Mouse (Mus musculus): ENCODE measurements around the gene Gpsm3. TPM values are rescaled to one million over a fixed set of nuclear protein-coding genes. Genes with fewer than 3 reads are reported as not detected.

Gene Gpsm3
- polyA plus RNA-seq, 1 experiment from 2014 or later, result 167 TPM

- 2% methylated on average over 25 of the region's 30 CpGs for WGBS (ENCODE audit: missing documents)
- peak within 1 kb of the TSS; percentile 86 for H3K4me3 ChIP-seq (ENCODE audit: inconsistent target)
These were observed 13.9 kb downstream of the Gpsm3 start, which contains the start of gene Rnf5 for GRCm38 (mm10) chr17:34603375-34604060. Gene Rnf5 (minus strand): TSS chr17:34603690.

DNA sequence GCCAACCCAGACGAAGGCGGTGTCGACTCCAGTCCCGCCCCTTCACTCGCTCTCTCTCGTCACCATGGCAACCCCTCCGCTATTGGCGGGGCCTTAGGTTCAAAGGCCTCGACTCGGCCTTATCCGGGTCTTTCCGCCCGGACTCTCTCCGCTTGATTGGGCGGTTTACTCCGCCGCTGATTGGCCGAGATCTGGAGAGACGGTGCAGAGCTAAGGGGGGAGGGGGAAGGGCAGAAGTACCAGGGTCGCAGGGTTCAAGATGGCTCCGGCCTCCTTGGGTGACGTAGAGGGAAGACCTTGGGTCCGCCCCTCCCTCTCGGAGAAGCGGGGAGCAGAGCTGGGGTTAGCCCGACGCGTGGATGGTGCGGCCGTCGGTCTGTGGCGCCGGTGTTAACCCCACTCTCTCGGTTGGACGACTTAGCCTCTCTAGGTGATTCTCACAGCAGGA lies 14.5 kb downstream of the Gpsm3 start, which contains the start of gene Agpat1:
Agpat1 (plus strand) TSS at position 202 of the 448 bp plus-strand sequence.
- peak within 1 kb of the TSS; percentile 85 for H3K27ac ChIP-seq

More at GRCm38 (mm10) chr17:34603375-34604060, 13.9 kb downstream of the Gpsm3 start, which contains the start of gene Rnf5:
- peak within 1 kb of the TSS; percentile 85 for H3K27ac ChIP-seq
- H3K36me3 ChIP-seq (ENCODE audit: inconsistent target), result no peaks in the 10 kb centered on the region
- peaks cover 44% of the 10 kb centered on the region for H3K79me2 ChIP-seq (ENCODE audit: inconsistent target)

GRCm38 (mm10) chr17:34604511-34605237 lies 15.1 kb downstream of the Gpsm3 start:
- WGBS (ENCODE audit: missing documents), result 19% methylated on average over 24 of the region's 24 CpGs
- H3K4me3 ChIP-seq (ENCODE audit: inconsistent target), result peak overlapping the region; percentile 75
- H3K79me2 ChIP-seq (ENCODE audit: inconsistent target), result peaks cover 52% of the 10 kb centered on the region
- H3K36me3 ChIP-seq (ENCODE audit: inconsistent target), result no peaks in the 10 kb centered on the region
- H3K27ac ChIP-seq, result peak overlapping the region; percentile 85

More for the DNA sequence above, 14.5 kb downstream of the Gpsm3 start, which contains the start of gene Agpat1:
- H3K79me2 ChIP-seq (ENCODE audit: inconsistent target), result peaks cover 49% of the 10 kb centered on the region
- peak within 1 kb of the TSS; percentile 86 for H3K4me3 ChIP-seq (ENCODE audit: inconsistent target)
- 1% methylated on average over 31 of the region's 35 CpGs for WGBS (ENCODE audit: missing documents)
- H3K36me3 ChIP-seq (ENCODE audit: inconsistent target), result no peaks in the 10 kb centered on the region

- peaks cover 55% of the 10 kb centered on the region for H3K79me2 ChIP-seq (ENCODE audit: inconsistent target)
- H3K4me3 ChIP-seq (ENCODE audit: inconsistent target), result peak overlapping the region; percentile 75
- peaks cover 4% of the 10 kb centered on the region; the same call in 1 of the 2 replicates for H3K36me3 ChIP-seq (ENCODE audit: inconsistent target)
- WGBS (ENCODE audit: missing documents), result 2% methylated on average over 24 of the region's 30 CpGs
- peak overlapping the region; percentile 85 for H3K27ac ChIP-seq
These were observed 16.0 kb downstream of the Gpsm3 start for GRCm38 (mm10) chr17:34605609-34606008.

- Histone ChIP-seq H3K27ac (peak overlapping the region; percentile 46; the same call in 1 of the 2 replicates), H3K79me2 (ENCODE audit: inconsistent target) (peaks cover 55% of the 10 kb centered on the region), H3K36me3 (ENCODE audit: inconsistent target) (peaks cover 11% of the 10 kb centered on the region; the same call in 1 of the 2 replicates), H3K4me3 (ENCODE audit: inconsistent target) (peak overlapping the region; percentile 75)
- WGBS (ENCODE audit: missing documents), result 18% methylated on average over 31 of the region's 32 CpGs
These were observed 16.8 kb downstream of the Gpsm3 start for GRCm38 (mm10) chr17:34606186-34607039.

DNA sequence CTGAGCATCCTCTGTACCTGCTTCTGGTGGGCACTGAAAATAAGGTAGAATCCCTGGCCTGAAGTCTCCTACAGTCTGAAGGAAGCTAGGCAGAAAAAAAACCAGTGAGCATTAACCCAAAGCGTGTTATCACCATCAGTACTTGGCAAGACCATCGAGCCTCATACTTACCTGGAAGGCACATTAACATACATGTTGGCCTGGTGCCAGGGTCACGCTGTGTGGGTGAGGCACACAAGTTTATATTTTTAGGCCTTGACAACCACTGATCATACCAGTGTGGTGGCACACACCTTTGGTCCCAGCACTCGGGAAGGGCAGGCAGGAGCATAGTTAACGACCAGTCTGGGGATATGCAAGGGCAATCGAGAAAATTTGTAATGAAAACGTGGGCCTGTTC lies 18.4 kb downstream of the Gpsm3 start:
- H3K36me3 ChIP-seq (ENCODE audit: inconsistent target), result peaks cover 26% of the 10 kb centered on the region; the same call in 1 of the 2 replicates
- 78% methylated on average over 7 of the region's 7 CpGs for WGBS (ENCODE audit: missing documents)
- peaks cover 41% of the 10 kb centered on the region for H3K79me2 ChIP-seq (ENCODE audit: inconsistent target)
- no peak overlapping the region for H3K27ac ChIP-seq
- H3K4me3 ChIP-seq (ENCODE audit: inconsistent target), result no peak overlapping the region

DNA sequence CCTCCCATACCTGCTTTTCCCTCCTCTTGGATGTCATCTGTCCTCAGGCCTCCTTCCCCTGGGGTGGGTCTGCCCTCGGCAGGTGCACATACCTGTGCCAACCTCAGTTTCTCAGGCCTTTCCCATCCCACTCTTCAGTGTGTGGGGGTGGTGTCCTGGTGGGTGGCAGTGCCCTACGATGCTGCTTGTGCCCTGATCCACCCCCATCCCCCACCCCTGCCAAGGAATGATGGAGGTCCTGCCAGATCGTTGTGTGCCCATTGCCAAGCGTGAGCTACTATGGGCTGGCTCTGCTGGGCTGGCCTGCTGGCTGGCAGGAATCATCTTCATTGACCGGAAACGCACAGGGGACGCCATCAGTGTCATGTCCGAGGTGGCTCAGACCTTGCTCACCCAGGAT lies 21.4 kb downstream of the Gpsm3 start:
- WGBS (ENCODE audit: missing documents), result 92% methylated on average over 8 of the region's 8 CpGs
- peaks cover 43% of the 10 kb centered on the region; the same call in 1 of the 2 replicates for H3K36me3 ChIP-seq (ENCODE audit: inconsistent target)

DNA sequence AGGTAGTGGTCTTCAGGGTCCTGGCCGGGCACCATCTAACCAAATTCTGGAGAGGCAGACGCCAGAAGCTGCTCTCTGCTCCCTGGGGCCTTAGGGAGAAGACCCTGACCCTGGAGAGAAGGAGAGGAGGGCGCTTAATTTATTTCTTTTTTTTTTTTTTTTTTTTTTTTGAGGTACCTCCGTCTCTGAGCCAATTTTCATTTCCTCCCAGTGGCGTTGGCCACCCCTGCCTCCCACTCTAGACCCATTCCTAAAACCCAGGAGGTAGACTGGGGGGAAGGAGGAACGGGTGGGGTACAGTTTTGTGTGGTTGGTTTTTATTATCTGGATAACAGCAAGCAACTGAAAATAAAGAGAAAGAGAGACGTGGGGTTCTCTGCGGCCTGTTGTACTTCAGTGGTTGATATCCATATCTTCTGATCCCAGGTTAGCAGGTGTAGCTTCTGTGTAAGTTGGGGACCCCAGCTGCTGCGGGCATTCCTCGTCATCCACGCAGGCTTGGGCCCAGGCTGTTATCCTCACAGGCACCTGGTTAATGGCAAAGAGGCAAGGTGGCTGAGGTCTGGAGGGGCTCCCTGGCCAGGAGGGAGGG lies 23.5 kb downstream of the Gpsm3 start:
- Histone ChIP-seq H3K4me3 (ENCODE audit: inconsistent target) (no peak overlapping the region), H3K36me3 (ENCODE audit: inconsistent target) (peaks cover 53% of the 10 kb centered on the region), H3K27ac (no peak overlapping the region), H3K79me2 (ENCODE audit: inconsistent target) (peaks cover 15% of the 10 kb centered on the region)
- WGBS (ENCODE audit: missing documents), result 78% methylated on average over 11 of the region's 11 CpGs

More for the DNA sequence above, 21.4 kb downstream of the Gpsm3 start:
- Histone ChIP-seq H3K79me2 (ENCODE audit: inconsistent target) (peaks cover 36% of the 10 kb centered on the region), H3K27ac (no peak overlapping the region), H3K4me3 (ENCODE audit: inconsistent target) (no peak overlapping the region)

- Histone ChIP-seq H3K36me3 (ENCODE audit: inconsistent target) (peaks cover 53% of the 10 kb centered on the region), H3K4me3 (ENCODE audit: inconsistent target) (no peak overlapping the region), H3K27ac (no peak overlapping the region), H3K79me2 (ENCODE audit: inconsistent target) (peaks cover 8% of the 10 kb centered on the region; the same call in 1 of the 2 replicates)
- 98% methylated on average over 10 of the region's 10 CpGs for WGBS (ENCODE audit: missing documents)
These were observed 24.2 kb downstream of the Gpsm3 start for GRCm38 (mm10) chr17:34613830-34614229.

GRCm38 (mm10) chr17:34615871-34616270 lies 26.3 kb downstream of the Gpsm3 start, which contains the start of gene Egfl8:
Gene Egfl8 (minus strand): TSS chr17:34615971.
- peaks cover 48% of the 10 kb centered on the region for H3K36me3 ChIP-seq (ENCODE audit: inconsistent target)
- no peaks in the 10 kb centered on the region for H3K79me2 ChIP-seq (ENCODE audit: inconsistent target)
- no peak within 1 kb of the TSS for H3K4me3 ChIP-seq (ENCODE audit: inconsistent target)
- WGBS (ENCODE audit: missing documents), result 94% methylated on average over 5 of the region's 6 CpGs
- H3K27ac ChIP-seq, result no peak within 1 kb of the TSS

DNA sequence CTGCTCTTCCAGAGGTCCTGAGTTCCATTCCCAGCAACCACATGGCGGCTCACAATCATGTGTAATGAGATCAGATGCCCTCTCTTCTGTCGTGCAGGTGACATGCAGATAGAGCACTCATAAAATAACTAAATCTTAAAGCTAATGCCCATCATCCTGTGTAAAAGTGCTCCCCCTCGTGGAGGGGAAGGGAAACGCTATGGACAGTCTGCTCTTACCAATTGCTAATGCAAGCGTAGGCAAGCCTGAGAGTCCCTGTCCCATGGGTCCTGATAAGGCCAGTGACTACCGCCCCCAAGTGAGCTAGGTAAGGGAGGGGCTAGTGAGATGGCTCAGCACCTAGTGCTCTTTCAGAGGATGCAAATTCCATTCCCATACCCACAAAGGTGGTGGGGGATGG lies 29.4 kb downstream of the Gpsm3 start:
- WGBS (ENCODE audit: missing documents), result 18% methylated on average over 6 of the region's 6 CpGs
- H3K79me2 ChIP-seq (ENCODE audit: inconsistent target), result no peaks in the 10 kb centered on the region
- no peak overlapping the region for H3K27ac ChIP-seq
- H3K36me3 ChIP-seq (ENCODE audit: inconsistent target), result peaks cover 46% of the 10 kb centered on the region
- H3K4me3 ChIP-seq (ENCODE audit: inconsistent target), result no peak overlapping the region

DNA sequence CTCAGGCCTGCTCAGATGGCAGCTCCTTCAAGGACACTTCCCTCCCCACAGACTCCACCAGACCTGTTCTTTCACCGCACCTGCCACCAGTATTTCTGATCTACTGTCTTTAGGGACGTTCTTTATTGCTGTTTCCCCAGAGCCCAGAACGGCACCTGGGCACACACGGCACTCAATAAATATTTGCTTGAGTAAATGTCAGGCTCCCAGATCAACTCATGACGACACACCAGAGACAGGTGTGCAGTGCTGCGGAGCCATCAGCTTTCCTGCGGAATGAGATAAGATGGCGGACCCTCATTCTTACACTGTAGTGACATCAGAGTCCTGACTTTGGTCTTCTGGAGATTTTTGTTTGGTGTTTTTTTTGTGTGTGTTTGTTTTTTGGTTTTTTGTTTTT lies 31.4 kb downstream of the Gpsm3 start:
- Histone ChIP-seq H3K36me3 (ENCODE audit: inconsistent target) (peaks cover 48% of the 10 kb centered on the region), H3K79me2 (ENCODE audit: inconsistent target) (peaks cover 10% of the 10 kb centered on the region; the same call in 1 of the 2 replicates), H3K27ac (no peak overlapping the region), H3K4me3 (ENCODE audit: inconsistent target) (no peak overlapping the region)
- 95% methylated on average over 8 of the region's 8 CpGs for WGBS (ENCODE audit: missing documents)

- peaks cover 17% of the 10 kb centered on the region; the same call in 1 of the 2 replicates for H3K79me2 ChIP-seq (ENCODE audit: inconsistent target)
- no peak overlapping the region for H3K4me3 ChIP-seq (ENCODE audit: inconsistent target)
- WGBS (ENCODE audit: missing documents), result 89% methylated on average over 9 of the region's 9 CpGs
- H3K36me3 ChIP-seq (ENCODE audit: inconsistent target), result peaks cover 37% of the 10 kb centered on the region
- no peak overlapping the region for H3K27ac ChIP-seq
These were observed 33.6 kb downstream of the Gpsm3 start for GRCm38 (mm10) chr17:34623161-34623560.
